Mouse (Mus musculus) cerebral cortex, adult 2 months (tissue): ENCODE results near the gene Nub1.

ENCODE experiments used
- WGBS: fragments of 180-500 bp; shearing (Covaris S2); methylation state at CpG from one replicate; pipeline ENCODE4 v1.1.7; 2018; 5-methylcytosine and 5-hydroxymethylcytosine counted together

Nub1 gene

DNA sequence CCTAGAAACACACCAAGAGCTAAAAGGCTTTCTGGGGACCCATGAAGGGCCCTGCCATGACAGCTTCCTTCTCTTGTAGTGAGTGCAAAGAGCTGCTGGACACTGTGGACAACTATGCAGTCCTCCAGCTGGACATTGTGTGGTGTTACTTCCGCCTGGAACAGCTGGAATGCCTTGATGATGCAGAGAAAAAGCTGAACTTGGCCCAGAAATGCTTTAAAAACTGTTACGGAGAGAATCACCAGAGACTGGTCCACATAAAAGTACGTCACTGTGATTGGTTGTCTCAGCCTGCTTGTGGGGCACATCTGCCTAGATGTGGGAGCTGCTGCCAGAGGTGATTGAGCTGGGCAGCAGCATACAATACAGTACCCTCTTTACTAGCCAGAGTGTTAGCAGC, 15.9 kb downstream of the Nub1 start:
- WGBS: 80% methylated on average over 3 of the region's 3 CpGs

DNA sequence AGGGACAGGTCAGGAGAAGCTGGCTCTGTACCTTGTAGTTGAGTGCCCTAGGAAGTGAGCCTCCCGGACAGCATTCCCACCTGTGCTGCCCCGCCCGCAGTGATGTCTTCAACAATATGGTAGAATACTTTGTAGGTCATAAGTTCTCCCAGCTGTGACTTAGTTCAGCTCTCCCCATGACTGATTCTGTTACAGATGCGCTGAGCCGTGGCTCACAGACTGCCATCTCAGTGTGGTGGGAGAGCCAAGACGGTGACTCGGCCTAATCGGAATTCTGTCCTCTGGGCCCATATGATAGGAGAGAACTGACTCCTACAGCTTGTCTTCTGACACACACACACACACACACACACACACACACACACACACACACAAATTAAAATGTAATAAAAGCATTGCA, 19.3 kb downstream of the Nub1 start:
- 87% methylated on average over 8 of the region's 8 CpGs for WGBS

DNA sequence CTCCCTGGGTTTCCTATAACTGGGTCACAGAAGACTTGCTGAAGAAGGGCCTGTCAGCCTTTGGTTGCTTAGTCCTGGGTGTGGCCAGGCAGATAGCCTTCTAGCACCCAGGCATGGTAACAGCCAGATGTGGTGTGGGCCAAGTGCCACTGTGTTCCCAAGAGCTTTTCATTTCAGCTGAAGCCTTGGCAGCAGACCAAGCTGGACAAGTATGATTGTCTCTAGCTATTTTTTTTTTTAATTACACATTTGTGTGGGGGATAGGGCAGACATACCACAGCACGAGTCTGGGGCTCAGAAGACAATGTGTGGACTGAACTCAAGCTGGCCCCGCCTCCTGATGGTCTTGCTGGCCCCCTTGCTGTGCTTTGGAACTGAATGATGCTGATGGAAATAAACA, 24.6 kb downstream of the Nub1 start:
- 60% methylated on average over 2 of the region's 2 CpGs for WGBS

DNA sequence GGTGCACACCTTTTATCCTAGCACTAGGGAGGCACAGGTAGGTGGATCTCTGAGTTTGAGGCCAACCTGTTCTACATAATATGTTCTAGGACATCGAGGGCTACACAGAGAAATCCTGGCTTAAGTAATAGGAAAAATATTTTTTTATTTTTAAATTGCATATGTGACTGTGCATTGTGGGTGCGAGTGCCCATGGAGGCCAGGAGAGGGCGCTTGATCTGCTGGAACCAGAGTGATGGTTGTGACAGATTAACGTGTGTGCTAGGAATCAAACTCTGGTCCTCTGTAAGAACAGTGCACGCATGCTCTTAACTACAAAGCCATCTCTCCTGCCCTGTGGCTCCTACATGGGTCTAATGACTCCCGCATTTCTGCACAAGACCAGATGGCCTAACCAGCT, 26.3 kb downstream of the Nub1 start:
- WGBS: 98% methylated on average over 6 of the region's 6 CpGs

DNA sequence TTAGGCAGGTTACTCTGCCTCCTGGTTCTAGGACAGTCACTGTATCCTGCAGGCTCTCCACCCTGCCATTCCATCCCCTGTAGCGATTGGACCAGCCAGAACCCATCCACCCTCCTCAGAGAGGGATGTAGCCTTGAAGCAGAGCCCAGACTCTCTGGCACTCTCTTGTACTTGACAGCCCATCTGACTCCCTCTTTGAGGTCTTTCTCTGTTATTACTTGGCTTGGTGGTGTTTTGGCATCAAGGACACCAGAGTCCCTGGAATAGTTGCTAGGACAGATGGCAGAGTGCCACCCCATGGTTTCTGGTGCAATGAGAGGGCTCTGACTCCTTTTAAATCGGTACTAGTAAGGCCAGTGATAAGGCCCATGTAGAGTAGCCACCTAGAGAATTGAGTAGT, 27.9 kb downstream of the Nub1 start:
- WGBS: 55% methylated on average over 2 of the region's 2 CpGs

DNA sequence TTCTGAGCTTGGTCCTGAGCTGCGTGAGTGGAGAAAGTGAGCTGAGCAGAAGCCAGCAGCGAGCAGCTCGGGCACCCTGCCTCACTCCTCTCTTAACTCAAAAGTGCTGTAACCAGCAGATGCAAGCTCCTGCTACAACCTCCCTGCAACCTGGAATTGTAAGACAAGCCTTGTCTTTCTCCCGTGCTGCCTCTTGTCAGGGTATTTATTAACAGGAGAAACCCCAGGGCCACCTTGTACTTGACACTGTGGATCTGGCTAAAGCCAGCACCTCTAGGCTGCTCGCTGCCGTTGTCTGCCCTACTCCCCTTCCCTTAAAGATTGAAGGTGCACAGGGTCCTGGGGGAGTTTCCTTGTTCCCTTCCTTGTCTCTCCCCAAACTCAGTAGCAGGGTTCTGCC, 28.7 kb downstream of the Nub1 start:
- WGBS: 65% methylated on average over 6 of the region's 6 CpGs

DNA sequence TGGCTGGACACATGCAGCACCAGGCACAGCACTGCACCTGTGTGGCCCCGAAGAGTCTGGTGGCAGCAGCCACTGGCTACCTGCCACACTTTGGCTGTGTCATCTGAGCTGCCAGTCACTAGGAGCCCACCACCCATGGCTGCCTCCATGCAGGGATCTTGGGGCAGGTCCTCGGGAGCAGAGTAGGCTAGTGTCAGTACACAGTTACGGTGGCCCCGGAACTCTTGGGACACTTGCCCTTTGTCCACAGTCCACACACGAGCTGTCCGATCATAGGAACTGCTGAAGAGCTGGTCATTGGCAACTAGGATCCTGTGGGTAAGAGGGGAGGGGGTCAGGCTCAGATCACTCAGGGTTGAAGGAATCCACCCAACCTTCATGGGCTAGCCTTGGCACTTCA, 32.7 kb downstream of the Nub1 start:
- WGBS: 85% methylated on average over 6 of the region's 6 CpGs

DNA sequence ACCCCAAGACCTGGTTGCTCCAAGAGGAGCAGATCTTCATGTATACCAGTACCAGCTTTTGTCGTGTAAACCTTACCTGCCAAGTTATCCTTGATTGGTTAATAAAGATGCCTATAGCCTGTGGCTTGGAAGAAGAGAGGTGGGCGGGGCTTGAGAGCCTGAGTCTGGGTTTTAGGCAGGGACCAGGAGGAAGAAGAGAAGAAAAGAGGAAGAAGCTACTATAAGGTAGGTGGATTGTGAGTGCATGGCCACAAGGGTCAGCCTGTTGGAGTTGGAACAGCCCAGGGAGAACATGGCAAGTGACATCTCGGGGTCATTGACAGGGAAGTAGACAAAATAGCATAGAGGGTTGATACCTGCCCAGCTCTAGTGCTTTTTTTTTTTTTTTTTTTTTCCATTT, 34.5 kb downstream of the Nub1 start:
- 91% methylated on average over 3 of the region's 3 CpGs for WGBS

DNA sequence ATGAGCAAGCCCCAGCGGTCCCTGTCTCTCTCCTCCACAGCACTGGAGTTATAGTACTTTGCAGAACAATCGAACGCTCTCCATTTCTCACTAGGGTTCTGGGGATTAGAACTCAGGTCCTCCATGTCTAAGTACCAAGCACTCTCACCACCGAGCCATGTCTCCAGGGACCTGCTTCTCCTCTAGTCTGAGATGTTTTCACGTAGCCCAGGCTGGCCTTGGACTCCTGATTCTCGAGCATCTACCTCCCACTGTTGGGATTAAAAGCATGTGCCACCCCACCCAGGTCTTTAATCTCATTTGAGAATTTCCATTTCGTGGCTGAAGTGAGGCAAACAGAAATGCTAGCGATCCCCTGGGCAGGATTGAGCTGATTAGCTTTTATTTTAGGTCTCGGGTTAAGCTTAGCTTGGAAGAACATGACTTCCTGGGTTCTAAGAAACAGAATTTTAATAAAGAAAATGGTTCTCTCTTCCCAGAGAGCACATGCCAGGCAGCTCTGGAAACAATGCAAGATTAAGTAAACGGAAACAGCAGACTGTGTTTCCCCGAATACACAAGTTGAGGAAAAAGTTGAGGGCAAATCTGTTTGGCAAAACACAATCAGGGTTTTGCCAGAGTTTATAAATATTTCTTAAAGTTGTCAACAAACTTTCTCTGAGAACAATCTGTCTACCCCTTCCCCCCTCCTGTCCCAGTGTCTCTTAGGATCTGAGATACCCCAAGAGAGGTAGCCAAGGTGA, 38.4 kb downstream of the Nub1 start:
- 68% methylated on average over 11 of the region's 11 CpGs for WGBS

DNA sequence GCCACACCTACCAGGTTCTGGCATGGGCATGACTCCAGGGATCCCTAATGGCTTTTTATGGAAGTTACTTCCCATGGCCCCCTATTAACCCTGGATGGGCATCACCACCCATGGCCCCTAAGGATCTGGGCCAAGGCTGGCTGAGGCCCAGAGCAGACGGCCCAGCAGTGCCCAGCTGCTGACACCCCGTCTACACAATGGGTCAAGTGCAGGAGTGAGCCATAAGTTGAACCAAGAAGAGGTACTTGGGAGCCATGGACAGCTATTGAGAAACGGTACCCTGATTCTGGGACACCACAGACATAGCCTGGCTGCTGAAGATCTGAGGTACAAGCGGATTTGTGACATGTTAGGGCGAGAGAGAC, 38.9 kb downstream of the Nub1 start:
- 68% methylated on average over 5 of the region's 5 CpGs for WGBS

DNA sequence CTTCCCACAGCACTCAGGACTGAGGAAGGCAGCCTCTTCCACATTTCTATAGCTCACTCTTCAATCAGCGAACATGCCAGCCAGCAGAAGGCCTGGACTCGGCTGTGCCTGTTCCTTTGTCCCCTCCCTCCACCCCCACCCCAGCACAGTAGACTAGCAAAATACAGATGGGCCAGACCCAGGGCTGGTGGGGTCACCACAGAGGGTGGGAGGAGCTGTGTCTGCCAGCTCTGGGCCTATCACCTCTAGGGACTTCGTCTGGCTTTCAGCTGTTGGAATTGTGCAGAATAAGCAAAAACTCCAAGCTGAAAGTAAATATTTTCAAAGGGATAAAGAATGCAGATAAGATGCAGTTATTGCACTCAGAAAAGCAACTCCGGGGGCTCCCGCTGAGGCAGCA, 39.5 kb downstream of the Nub1 start:
- WGBS: 58% methylated on average over 5 of the region's 5 CpGs

DNA sequence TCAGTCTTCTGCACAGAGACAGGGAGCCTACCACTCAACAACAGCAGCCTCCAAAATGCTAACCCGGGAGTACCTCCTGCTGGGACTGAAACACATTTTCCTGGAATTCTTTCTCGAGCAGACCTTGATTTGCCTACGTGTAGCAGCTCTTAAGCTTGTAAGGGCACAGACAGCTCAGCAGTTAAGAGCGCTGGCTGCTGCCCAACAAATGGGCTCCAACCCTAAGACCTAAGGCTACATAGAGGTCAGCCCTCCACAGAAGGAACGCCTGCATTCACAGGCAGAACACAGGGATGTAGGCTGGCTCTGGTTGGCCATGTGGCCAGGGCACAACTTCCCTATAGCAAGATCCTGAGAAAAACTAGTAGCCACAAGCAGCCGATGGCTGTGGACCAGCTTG, 40.6 kb downstream of the Nub1 start:
- 87% methylated on average over 6 of the region's 6 CpGs for WGBS

DNA sequence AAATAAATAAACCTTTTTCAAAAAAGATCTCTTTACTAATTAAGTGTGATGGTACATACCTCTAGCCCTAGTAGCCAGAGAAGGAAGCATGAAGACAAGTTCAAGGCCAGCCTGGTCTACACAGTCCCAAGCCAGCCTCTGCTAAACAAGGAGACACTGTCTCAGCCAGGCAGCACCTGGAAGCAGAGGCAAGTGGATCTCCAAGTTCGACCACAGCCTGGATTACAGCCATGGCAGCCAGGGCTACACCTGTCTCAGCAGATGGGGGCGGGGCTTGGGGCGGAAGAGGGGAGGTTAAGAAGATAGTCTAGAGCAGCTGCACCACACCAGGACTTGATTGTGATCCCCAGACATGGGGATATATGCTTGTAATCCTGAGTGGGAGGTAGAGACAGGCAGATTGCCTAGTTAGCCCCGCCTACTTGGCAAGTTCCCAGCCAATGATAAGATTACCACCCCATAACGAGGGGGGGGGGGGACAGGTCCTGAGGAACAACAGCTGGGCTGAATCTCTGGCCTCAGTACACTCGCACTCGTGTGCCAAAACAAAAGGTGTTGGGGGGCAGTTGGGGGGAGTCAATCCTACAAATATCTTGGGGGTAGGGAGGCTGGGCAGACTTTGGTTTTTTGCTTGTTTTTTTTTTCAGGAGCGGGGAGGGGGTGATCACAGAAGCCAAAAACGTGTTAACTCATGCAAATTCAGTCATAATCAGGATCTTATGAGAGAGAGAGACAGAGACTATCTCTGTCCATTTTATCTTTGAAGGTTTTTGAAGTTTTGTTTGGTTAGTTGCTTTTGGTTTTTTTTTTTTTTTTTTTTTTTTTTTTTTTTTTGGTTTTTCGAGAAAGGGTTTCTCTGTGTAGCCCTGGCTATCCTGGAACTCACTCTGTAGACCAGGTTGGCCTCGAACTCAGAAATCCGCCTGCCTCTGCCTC, 41.8 kb downstream of the Nub1 start:
- WGBS: 68% methylated on average over 12 of the region's 12 CpGs

DNA sequence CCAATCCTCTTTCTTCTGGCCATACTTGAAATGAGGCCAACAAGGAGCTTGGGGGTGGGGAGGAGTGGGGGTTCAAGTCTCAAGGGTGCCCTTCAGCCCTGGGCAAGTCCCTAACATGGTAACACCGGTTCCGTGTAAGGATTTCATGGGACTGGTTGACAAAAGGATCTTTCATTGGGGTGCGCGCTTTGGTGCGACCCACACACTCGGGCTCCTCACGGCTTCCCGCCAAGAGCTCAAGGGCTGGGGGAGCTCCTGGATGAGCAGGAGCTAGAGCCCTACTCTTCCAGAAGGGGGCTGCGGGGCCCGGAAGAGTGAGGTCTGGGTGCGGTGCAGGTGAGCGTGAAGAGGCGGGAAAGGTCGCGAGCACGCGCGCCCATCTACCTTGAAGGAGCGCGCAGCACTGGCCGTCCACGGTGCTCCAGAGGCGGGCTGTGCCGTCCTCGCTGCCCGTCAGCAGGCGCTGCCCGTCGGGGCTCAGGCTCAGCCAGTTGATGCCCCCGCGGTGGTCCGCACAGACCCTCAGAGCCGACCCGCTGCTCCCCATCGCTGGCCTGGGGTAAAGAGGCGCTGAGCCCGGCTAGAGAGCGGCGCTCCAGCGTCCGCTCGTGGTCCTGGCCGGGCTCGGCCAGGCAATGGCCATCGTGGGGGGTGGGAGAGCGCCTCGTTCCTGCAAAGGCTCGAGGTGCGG, 44.6 kb downstream of the Nub1 start:
- WGBS: 2% methylated on average over 49 of the region's 49 CpGs

DNA sequence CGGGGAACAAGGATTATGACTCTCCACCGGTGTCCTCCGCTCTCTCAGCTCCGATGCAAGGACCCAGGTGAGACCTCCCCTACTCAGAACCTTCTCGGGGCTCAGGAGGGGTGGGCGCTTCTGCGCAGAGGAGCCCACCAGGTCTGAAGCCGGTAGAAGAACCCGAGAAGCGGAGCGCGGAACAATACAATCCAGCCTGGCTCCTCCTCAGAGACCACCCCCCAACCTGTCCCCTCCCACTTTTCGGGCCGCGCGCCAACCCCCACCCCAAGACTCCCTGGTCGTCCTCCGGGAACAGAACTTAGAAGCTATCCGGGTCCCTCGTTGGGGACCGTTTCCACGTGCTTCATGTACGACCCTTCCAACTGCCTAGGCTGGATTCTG, 45.1 kb downstream of the Nub1 start, which contains the start of gene Wdr86:
Gene Wdr86, minus strand, starts transcription at position 240 of the 384 bp plus-strand sequence.
- WGBS: under 1% methylated on average over 23 of the region's 23 CpGs

DNA sequence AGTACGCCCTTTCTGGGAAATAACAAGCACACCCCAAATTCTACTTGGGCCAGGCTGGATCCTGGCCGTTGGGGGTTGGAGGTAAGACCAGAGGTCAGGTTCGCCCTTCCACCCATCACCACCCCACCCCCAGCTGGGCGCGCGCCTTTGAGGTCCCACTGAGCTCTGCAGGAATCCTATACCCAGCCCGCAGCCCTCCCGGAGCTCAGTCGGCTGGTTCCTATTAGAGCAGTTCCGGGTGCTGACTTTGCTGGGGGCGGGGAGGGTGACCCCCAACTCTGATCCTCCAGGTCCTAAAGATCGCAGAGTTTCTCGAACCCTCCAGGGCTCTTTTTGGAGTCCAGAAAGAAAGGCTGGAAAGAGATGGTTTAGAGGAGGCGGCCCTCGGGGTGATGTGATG, 45.7 kb downstream of the Nub1 start:
- 7% methylated on average over 15 of the region's 15 CpGs for WGBS

DNA sequence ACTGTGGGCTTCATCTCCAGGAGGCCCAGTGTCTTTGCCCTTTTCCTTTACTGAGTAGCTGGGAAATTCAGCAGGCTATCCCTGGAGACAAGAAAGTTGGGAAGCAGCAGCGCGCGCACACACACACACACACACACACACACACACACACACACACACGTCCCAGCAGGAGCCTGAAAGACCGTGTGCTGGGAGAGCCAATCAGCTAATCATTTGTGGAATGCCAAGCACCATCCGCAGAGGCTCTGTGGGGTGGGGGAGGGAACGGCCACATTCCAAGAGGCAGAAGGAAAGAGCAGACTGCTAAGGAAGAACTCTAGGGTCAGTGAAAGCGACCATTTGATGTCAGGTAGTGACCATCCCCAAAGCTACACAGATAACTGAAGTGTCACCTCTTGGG, 47.8 kb downstream of the Nub1 start:
- WGBS: 44% methylated on average over 8 of the region's 8 CpGs

DNA sequence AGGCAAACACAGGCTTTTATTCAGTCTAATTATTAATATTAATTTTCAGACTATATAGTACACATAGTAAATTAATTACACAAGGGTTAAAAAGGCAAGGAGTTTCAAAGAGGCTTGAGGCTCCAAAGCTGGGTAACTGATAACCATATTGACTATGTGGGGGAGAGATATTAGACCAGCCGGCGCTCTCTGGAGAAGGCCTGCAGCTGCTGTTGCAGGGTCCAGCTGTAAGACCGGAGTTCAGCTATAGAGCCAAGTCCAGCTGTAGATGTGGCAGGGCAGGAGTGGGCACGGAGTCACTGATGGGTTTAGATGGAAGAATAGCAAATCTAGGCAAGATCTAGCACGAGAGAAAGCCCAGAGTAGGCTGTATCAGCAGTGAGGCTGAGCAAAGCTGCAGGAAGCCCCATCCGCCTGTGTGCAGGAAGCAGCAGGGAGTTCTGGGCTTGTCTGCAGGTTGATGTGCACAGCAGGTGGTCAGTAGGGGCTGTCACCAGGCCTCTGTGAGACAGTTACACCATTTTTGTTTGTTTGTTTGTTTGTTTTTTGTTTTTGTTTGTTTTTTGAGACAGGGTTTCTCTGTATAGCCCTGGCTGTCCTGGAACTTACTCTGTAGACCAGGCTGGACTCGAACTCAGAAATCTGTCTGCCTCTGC, 48.6 kb downstream of the Nub1 start:
- WGBS: 80% methylated on average over 7 of the region's 7 CpGs

DNA sequence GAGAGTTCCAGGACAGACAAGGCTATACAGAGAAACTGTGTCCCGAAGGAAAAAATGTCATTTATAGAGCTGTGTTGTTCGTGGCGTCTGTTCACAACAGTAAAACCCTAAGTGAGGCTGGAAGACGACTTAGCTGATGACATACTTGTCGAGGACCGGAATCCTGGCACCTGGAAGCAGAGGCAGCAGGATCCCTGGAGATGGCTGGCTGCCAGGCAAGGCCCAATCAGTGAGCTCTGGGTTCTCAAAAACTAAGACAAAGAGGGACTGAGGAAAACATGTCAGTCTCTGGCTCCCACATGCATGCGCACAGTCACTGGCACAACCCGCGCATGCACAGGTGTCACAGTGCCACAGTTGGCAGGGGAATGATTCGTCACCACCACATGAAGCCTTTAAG, 52.3 kb downstream of the Nub1 start:
- 78% methylated on average over 10 of the region's 10 CpGs for WGBS

DNA sequence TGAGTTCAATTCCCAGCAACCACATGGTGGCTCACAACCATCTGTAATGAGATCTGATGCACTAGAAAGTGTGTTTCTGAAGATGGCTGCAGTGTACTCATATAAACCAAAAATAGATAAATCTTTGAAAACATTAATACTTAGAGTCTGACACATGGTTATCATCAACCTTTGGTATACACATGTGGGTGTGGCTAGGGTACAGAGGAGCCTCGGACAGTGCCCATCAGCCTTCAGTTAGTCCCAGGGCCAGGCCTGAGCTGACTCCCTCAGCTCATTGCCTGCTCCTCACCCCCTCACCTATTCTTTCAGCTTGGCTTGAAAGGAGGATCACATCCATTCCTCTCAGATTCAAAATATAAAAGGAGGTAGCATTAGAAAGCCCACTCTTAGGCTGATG, 53.2 kb downstream of the Nub1 start:
- 91% methylated on average over 1 of the region's 1 CpGs for WGBS

DNA sequence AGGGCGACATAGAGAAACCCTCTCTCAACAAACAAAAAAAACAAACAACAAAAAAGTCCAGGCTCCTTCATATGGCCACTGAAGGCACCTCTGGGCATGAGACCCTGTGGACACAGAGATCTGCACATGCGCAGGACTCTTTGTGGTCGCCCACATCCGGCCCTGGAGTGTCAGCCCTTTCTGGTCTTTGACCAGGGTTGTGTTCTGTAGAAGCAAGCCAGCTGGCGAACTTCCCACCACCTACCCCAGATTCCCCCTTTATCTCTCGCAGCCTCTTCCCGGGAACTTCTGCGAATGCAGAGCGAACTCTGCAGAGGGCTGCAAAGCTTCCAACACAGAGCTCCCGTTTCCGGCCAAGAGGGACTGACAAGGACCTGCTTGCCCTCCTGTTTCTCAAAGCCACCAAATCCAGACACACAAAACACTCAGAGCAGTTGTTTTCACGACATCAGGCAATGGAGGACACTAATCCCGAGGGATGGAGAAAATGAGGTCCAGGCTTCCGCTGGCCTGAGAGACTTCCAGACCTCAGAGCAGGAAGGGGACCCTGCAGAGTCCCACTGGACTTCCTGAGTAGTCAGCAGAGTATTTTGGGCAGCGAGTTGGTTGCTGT, 53.9 kb downstream of the Nub1 start:
- 46% methylated on average over 15 of the region's 15 CpGs for WGBS
